Mouse (Mus musculus): ENCODE results near the gene Unc13b. TPM values are rescaled to one million over a fixed set of nuclear protein-coding genes. Genes with fewer than 3 reads are reported as not detected.

Unc13b gene
- polyA plus RNA-seq, 1 experiment, result 14.5 TPM

DNA sequence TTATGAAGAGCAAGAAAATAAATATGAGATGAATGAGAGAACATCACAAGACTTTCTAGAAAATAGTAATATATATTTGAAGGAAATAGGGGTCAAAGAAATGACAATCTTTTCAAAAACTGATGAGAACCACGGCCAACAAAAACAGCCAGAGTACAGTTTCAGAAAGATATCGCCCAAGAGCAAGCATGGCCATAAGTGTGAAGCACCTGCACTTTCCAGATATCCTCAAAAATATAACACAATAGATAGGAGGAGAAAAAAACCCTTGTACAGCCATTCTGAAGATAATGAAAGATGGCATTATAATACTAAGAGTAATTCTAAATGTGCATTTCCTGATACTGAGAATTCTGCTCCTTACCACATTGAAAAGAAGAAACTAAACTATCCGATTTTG lies 111.3 kb downstream of the Unc13b start:
- TF ChIP-seq POLR2A (IDR thresholded peaks at IDR 0.05; ENCODE audit: borderline replicate concordance, insufficient read depth, low read length) (no peak), CTCF (IDR thresholded peaks at IDR 0.05; ENCODE audit: borderline replicate concordance, insufficient read depth, low read depth, low read length) (no peak)
- DNase-seq, result no peak
- 95% methylated on average over 3 of the region's 3 CpGs for WGBS

DNA sequence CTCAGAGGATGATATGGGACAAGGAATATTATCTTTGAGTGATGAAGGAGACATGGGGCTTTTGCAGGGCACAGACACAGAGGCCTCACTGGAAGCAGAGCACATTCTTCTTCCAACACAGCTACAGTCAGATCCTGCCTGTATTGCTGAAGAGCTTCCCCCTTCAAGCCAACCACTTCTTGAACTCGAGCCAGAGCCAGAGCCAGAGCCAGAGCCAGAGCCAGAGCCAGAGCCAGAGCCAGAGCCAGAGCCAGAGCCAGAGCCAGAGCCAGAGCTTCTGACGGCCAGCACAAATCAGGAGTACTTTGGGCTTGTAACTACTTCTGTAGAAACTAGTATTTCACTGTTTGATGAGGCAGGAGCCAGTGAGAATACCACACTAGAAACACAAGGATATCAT lies 118.4 kb downstream of the Unc13b start:
- TF ChIP-seq CTCF (IDR thresholded peaks at IDR 0.05; ENCODE audit: borderline replicate concordance, insufficient read depth, low read depth, low read length), result no peak
- TF ChIP-seq POLR2A (IDR thresholded peaks at IDR 0.05; ENCODE audit: borderline replicate concordance, insufficient read depth, low read length), result no peak
- no peaks in the 10 kb centered on the region for H3K4me1 ChIP-seq (ENCODE audit: control insufficient read depth, insufficient read depth, low read length)
- H3K27me3 ChIP-seq (ENCODE audit: control insufficient read depth, insufficient read depth, low read length), result no peaks in the 10 kb centered on the region
- no peak overlapping the region for H3K27ac ChIP-seq (ENCODE audit: insufficient read depth, low read length)
- DNase-seq, result peak; percentile 15 to 24
- WGBS, result 25% methylated on average over 2 of the region's 2 CpGs
- H3K4me3 ChIP-seq (replicated peaks; ENCODE audit: insufficient read depth, low read depth, low read length), result no peak overlapping the region

More for the DNA sequence above, 111.3 kb downstream of the Unc13b start:
- Histone ChIP-seq H3K4me3 (replicated peaks; ENCODE audit: insufficient read depth, low read depth, low read length) (no peak overlapping the region), H3K4me1 (ENCODE audit: control insufficient read depth, insufficient read depth, low read length) (no peaks in the 10 kb centered on the region), H3K27me3 (ENCODE audit: control insufficient read depth, insufficient read depth, low read length) (no peaks in the 10 kb centered on the region), H3K27ac (ENCODE audit: insufficient read depth, low read length) (no peak overlapping the region)

DNA sequence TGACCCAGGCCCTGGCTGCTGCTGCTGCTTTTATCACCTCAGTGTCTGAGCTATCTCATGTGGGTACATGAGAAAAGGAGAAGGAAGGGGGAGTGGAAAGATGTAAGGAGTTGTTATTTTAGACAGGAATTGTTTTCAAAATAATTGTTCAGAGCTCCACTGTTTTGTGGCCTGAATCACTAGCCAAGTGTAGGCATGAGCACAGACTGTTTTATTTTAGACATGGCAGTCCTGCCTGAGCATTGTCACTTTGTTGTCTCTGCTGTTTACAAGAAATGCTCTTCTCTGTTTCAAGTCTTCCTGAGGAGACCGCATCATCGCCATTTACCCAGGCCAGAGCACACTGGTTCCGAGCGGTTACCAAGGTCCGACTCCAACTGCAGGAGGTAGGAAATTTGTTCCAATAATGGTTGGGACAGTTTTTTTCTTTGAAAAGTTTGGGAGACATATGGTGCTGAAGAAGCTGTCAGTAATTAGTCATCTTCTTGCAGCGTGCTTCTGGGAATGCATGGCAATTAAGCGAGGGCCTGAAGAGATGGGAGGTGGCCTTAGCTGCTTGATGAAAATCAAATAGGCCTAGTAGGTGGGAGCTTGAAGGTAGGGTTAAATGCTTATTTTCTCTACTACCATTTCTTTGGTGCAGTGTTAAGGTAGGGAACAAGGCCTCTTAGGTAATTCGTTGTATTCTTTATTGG lies 123.9 kb downstream of the Unc13b start:
- H3K4me1 ChIP-seq (ENCODE audit: control insufficient read depth, insufficient read depth, low read length), result no peaks in the 10 kb centered on the region
- TF ChIP-seq CTCF (IDR thresholded peaks at IDR 0.05; ENCODE audit: borderline replicate concordance, insufficient read depth, low read depth, low read length), result no peak
- TF ChIP-seq POLR2A (IDR thresholded peaks at IDR 0.05; ENCODE audit: borderline replicate concordance, insufficient read depth, low read length), result no peak
- H3K27ac ChIP-seq (ENCODE audit: insufficient read depth, low read length), result no peak overlapping the region
- no peak overlapping the region for H3K4me3 ChIP-seq (replicated peaks; ENCODE audit: insufficient read depth, low read depth, low read length)
- WGBS, result 88% methylated on average over 8 of the region's 8 CpGs
- no peak for DNase-seq
- no peaks in the 10 kb centered on the region for H3K27me3 ChIP-seq (ENCODE audit: control insufficient read depth, insufficient read depth, low read length)

DNA sequence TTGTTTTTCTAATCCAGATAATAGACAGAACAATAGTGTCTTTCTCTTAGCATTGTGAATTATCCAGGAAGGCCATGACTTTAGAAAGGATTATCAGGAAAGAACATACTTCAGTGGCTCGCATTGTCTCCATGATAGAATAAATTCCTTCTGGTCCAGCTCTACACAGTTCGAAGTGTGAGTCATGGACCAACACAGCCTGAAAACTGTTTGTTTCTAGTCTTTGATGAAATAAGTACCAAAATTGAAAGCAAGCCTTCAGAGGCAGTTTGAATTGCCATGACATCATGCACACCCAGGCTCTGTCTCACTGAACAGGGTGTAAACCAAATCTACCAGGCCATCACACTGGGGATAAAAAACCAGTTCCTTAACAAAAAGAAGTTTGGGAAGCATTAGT lies 128.7 kb downstream of the Unc13b start:
- no peak for DNase-seq
- Histone ChIP-seq H3K4me3 (replicated peaks; ENCODE audit: insufficient read depth, low read depth, low read length) (no peak overlapping the region), H3K4me1 (ENCODE audit: control insufficient read depth, insufficient read depth, low read length) (no peaks in the 10 kb centered on the region), H3K27me3 (ENCODE audit: control insufficient read depth, insufficient read depth, low read length) (no peaks in the 10 kb centered on the region), H3K27ac (ENCODE audit: insufficient read depth, low read length) (no peak overlapping the region)
- TF ChIP-seq CTCF (IDR thresholded peaks at IDR 0.05; ENCODE audit: borderline replicate concordance, insufficient read depth, low read depth, low read length) (no peak), POLR2A (IDR thresholded peaks at IDR 0.05; ENCODE audit: borderline replicate concordance, insufficient read depth, low read length) (no peak)
- 88% methylated on average over 2 of the region's 2 CpGs for WGBS

DNA sequence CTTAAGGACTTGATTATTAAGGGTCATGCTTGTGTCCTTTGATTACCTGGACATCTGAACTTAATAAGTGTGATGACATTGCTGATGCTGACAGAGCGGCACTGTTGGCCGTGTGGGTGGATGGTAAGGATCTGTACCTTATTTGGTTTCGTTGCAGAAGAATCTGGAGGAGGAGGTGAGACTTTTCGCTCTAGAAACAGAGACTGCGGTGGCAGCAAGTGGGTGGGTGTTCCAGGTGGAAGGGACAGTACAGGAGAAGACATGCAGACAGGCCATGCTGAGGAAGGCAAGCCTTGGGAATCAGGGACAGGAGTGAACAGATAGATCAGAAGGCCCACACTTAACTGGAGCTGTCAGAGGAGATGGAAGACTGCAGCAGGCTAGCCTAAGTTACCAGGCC lies 130.6 kb downstream of the Unc13b start:
- no peak for DNase-seq
- no peaks in the 10 kb centered on the region for H3K27me3 ChIP-seq (ENCODE audit: control insufficient read depth, insufficient read depth, low read length)
- no peak overlapping the region for H3K27ac ChIP-seq (ENCODE audit: insufficient read depth, low read length)
- no peak for TF ChIP-seq CTCF (IDR thresholded peaks at IDR 0.05; ENCODE audit: borderline replicate concordance, insufficient read depth, low read depth, low read length)
- TF ChIP-seq POLR2A (IDR thresholded peaks at IDR 0.05; ENCODE audit: borderline replicate concordance, insufficient read depth, low read length), result no peak
- WGBS, result 96% methylated on average over 5 of the region's 5 CpGs
- no peak overlapping the region for H3K4me3 ChIP-seq (replicated peaks; ENCODE audit: insufficient read depth, low read depth, low read length)
- no peaks in the 10 kb centered on the region for H3K4me1 ChIP-seq (ENCODE audit: control insufficient read depth, insufficient read depth, low read length)

DNA sequence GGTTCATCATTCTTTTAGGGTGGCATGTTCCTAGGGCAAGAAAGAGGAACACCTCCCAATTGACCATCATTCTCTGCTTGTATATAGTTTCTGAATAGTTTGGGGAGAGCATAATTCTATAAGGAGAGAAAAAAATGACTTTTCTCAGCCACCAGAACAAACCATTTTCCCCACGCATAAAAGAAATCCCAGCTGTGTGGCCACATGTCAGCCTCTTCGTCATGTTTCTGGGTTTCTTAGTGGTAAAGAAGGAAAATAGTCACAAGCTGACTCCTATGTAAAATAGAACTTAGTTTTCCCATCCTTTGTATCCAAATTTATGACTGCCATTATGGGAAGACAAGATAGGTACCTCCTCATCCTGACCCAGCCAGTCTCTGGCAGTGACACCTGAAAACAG lies 146.2 kb downstream of the Unc13b start:
- Histone ChIP-seq H3K27me3 (ENCODE audit: control insufficient read depth, insufficient read depth, low read length) (no peaks in the 10 kb centered on the region), H3K4me3 (replicated peaks; ENCODE audit: insufficient read depth, low read depth, low read length) (no peak overlapping the region), H3K4me1 (ENCODE audit: control insufficient read depth, insufficient read depth, low read length) (no peaks in the 10 kb centered on the region), H3K27ac (ENCODE audit: insufficient read depth, low read length) (no peak overlapping the region)
- TF ChIP-seq CTCF (IDR thresholded peaks at IDR 0.05; ENCODE audit: borderline replicate concordance, insufficient read depth, low read depth, low read length) (no peak), POLR2A (IDR thresholded peaks at IDR 0.05; ENCODE audit: borderline replicate concordance, insufficient read depth, low read length) (no peak)
- no peak for DNase-seq
- 93% methylated on average over 2 of the region's 2 CpGs for WGBS

DNA sequence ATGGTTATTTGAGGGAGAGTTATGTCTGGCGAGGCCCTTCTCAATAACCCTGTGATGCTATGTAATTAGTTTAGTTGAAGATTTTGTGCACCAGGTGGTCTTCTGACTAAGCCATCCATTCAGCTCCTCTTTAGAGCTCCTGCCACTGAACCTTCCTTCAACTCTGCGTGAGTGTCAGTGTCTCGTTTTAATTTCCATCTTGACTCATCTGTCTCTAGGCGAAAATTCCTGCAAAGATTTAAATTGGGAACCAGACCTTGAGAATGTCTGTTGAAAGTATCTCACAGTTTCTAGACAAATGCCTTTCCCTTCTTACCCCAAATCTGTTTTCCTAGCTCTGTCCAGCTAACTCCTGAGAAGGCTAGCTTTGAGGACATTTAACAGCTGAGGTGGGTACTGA lies 146.8 kb downstream of the Unc13b start:
- Histone ChIP-seq H3K27me3 (ENCODE audit: control insufficient read depth, insufficient read depth, low read length) (no peaks in the 10 kb centered on the region), H3K4me1 (ENCODE audit: control insufficient read depth, insufficient read depth, low read length) (no peaks in the 10 kb centered on the region), H3K4me3 (replicated peaks; ENCODE audit: insufficient read depth, low read depth, low read length) (no peak overlapping the region), H3K27ac (ENCODE audit: insufficient read depth, low read length) (no peak overlapping the region)
- 59% methylated on average over 4 of the region's 4 CpGs for WGBS
- DNase-seq, result no peak
- TF ChIP-seq POLR2A (IDR thresholded peaks at IDR 0.05; ENCODE audit: borderline replicate concordance, insufficient read depth, low read length) (no peak), CTCF (IDR thresholded peaks at IDR 0.05; ENCODE audit: borderline replicate concordance, insufficient read depth, low read depth, low read length) (no peak)

DNA sequence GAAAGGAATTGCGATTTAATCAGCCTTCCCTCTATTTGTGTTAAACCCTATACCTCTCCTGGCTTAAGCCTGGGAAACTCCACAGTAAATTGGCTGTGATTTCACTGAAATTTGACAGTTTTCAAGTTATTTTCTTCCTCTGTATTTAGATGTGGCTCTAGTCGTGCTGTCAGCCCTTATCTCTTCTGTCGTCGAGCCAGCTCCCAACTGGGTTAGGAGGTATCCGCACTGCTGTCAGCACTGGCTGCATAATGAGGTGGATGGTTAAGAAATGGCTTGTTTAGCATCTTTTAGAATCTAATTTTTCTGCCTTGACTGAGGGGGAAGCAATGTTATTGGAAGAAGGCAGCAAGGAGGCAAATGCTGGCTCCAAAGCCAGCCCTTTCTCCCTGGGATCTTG lies 148.2 kb downstream of the Unc13b start:
- Histone ChIP-seq H3K4me1 (ENCODE audit: control insufficient read depth, insufficient read depth, low read length) (no peaks in the 10 kb centered on the region), H3K27ac (ENCODE audit: insufficient read depth, low read length) (no peak overlapping the region), H3K27me3 (ENCODE audit: control insufficient read depth, insufficient read depth, low read length) (no peaks in the 10 kb centered on the region), H3K4me3 (replicated peaks; ENCODE audit: insufficient read depth, low read depth, low read length) (no peak overlapping the region)
- DNase-seq, result no peak
- no peak for TF ChIP-seq CTCF (IDR thresholded peaks at IDR 0.05; ENCODE audit: borderline replicate concordance, insufficient read depth, low read depth, low read length)
- TF ChIP-seq POLR2A (IDR thresholded peaks at IDR 0.05; ENCODE audit: borderline replicate concordance, insufficient read depth, low read length), result no peak
- whole genome bisulfite sequencing, result 54% methylated on average over 5 of the region's 5 CpGs

All from cerebellum, adult 2 months (tissue).